Mouse (Mus musculus): Measurements from ENCODE around the gene Tsen2. TPM values are rescaled to one million over a fixed set of nuclear protein-coding genes. Genes with fewer than 3 reads are reported as not detected.

Gene Tsen2
- polyA plus RNA-seq (2014; fragmentation: Illumina TruSeq; extraction: RNeasy Lipid Tissue Mini Kit (QIAGEN cat#74804); ENCODE audit: low read depth, low replicate concordance), result 2.3 TPM

DNA sequence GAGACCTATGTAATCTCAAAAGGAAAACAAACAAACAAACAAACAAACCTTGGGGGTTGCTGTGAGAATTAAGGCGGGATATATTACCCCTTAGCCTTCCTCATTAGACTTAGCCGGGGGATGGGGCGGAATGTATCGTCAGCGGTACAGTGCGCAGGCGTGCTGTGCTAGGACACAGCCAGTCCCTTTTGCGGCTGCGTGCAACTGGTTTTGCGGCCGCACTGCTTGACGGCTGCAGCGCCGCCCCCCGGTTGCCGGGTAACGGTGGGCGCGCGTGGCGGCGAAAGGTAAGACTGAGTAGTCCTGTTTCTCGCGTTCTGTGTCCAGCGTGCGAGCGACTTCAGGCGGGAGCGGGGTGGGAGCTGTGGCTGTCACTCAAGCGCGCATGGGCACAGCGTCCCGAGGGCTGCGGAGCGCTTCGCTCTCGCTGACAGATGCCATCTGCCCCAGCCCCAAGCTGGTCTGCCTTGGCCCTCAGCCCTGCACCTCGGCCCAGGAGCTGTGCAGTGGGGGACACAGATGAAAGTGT, at the start of gene Tsen2:
Tsen2 (plus strand) TSS at position 223 of the 529 bp plus-strand sequence.

DNA sequence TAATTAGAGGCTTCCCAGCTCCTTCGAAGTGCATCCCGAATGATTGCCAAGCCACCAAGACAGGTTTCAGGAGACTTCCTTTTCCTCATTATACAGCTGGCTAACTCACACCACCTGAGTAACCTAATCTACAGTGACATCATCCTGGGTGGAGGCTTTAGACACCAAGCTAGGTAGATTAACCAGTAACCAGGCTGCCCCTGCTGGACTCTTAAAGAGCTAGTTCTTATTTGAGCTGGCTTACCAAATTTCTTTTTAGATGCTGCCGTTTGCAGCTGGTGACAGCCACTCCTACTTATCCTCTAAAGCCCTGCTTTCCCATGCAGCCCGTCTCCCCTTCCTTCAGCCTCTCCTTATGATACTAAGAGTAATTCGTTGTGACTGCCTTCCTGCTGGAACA, 48.0 kb downstream of the Tsen2 start, which contains the start of gene Mkrn2os:
Mkrn2os (minus strand) TSS at position 119 of the 400 bp plus-strand sequence.

DNA sequence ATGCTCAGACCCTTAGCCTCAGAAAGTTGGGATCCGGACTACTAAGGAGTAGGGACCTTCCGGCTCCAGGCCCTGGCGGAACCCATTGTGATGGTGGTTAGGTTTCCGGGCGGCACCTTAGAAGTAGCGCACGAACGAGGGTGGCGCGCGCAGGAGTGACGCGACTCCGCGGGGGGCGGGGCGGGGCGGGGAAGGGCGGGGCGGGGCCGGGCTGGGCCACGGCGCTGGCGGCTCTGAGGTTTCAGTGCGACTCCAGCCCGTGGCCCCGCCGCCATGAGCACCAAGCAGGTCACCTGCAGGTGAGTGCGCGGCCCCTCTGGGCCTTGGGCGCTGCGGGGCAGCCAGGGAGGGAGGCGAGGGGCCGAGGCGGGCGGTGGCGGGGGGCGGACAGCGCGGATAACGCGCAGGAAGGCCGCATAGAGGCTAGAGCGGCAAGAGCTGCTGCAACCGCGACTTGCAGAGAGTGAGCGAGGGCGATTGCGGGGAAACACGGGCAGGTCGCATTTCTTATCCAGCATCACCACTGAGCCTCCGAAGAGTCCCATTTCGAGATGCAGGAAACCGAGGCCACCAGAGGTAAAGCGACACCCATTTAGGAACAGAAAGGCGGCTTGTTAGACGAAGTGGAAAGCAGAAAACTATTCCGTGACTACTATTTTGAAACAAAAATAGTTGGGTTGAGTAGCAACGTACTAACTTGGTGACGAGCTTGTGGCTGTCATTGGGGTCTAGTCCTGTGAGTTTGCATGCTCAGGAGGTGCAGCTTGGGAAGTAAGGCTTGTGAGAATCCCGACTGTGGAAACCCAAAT, 57.5 kb downstream of the Tsen2 start, which contains the start of gene Mkrn2:
Mkrn2 (plus strand) TSS at position 188 of the 809 bp plus-strand sequence.

Other genes starting within 250 kb of the Tsen2 start
- gene Pparg, start 183.7 kb upstream of the Tsen2 start, polyA plus RNA-seq (2014; fragmentation: Illumina TruSeq; extraction: RNeasy Lipid Tissue Mini Kit (QIAGEN cat#74804); ENCODE audit: low read depth, low replicate concordance), result 5.6 TPM
- gene Mkrn2os, start 47.9 kb downstream of the Tsen2 start, polyA plus RNA-seq (2014; fragmentation: Illumina TruSeq; extraction: RNeasy Lipid Tissue Mini Kit (QIAGEN cat#74804); ENCODE audit: low read depth, low replicate concordance), result 4.1 TPM
- gene Mkrn2, start 57.2 kb downstream of the Tsen2 start, polyA plus RNA-seq (2014; fragmentation: Illumina TruSeq; extraction: RNeasy Lipid Tissue Mini Kit (QIAGEN cat#74804); ENCODE audit: low read depth, low replicate concordance), result 7.3 TPM
- gene Raf1, start 132.0 kb downstream of the Tsen2 start, polyA plus RNA-seq (2014; fragmentation: Illumina TruSeq; extraction: RNeasy Lipid Tissue Mini Kit (QIAGEN cat#74804); ENCODE audit: low read depth, low replicate concordance), result 27.1 TPM
- gene Tmem40, start 217.7 kb downstream of the Tsen2 start, polyA plus RNA-seq (2014; fragmentation: Illumina TruSeq; extraction: RNeasy Lipid Tissue Mini Kit (QIAGEN cat#74804); ENCODE audit: low read depth, low replicate concordance), result not detected
- gene Cand2, start 229.9 kb downstream of the Tsen2 start, polyA plus RNA-seq (2014; fragmentation: Illumina TruSeq; extraction: RNeasy Lipid Tissue Mini Kit (QIAGEN cat#74804); ENCODE audit: low read depth, low replicate concordance), result 2.6 TPM

Data from kidney, adult 10 weeks (tissue).